Mouse (Mus musculus): ENCODE measurements at regions not wholly inside any gene's neighbourhood (a gene's known extent, or its start where the extent isn't known, plus 50 kb on each side); places are given as distances from the start of the nearest gene placed in this dataset.

- TF ChIP-seq CTCF (IDR thresholded peaks at IDR 0.05; ENCODE audit: insufficient read depth, low read depth, low read length) = no peak
- TF ChIP-seq POLR2A (IDR thresholded peaks at IDR 0.05; ENCODE audit: insufficient read depth, low read depth, low read length) = no peak
Measured at GRCm38 (mm10) chr8:126832163-126832978, 113.3 kb downstream of the Tomm20 start.

All from olfactory bulb, adult 2 months (tissue).